Mouse (Mus musculus) MEL (cell line): ENCODE data around the gene Pvr. TPM values are rescaled to one million over a fixed set of nuclear protein-coding genes. Genes with fewer than 3 reads are reported as not detected.

Experiments used
- DNase-seq: peaks from one replicate; pipeline ENCODE4 v3.0.0; 2011; ENCODE audit warnings: low read depth, low spot score
- H3K27ac ChIP-seq: 2 replicates; pipeline ENCODE4 v1.5.1; 2012; ENCODE audit warnings: low read depth, mild to moderate bottlenecking, control low read depth, low read length, moderate library complexity; ENCODE audit not compliant: control insufficient read depth
- H3K27me3 ChIP-seq, 2 experiments: fragments of 150-350 bp in 1 of 2; sonication (generic) in 1 of 2; 2 replicates each; pipeline ENCODE4 v1.6.1; 2012; ENCODE audit warnings: low read length in 2 of 2, mild to moderate bottlenecking in 2 of 2, improper control_type of control experiment in 1 of 2, moderate library complexity in 1 of 2; ENCODE audit not compliant: insufficient read depth in 2 of 2, control insufficient read depth in 1 of 2
- H3K36me3 ChIP-seq, 2 experiments: 2 replicates each; pipeline ENCODE4 v1.6.1; 2012 to 2014; ENCODE audit warnings: low read length in 2 of 2, improper control_type of control experiment in 1 of 2, inconsistent platforms in 1 of 2, mild to moderate bottlenecking in 1 of 2; ENCODE audit not compliant: insufficient read depth in 2 of 2, control insufficient read depth in 1 of 2
- H3K4me1 ChIP-seq, 2 experiments: fragments of 150-350 bp in 1 of 2; sonication (generic) in 1 of 2; 2 replicates each; pipeline ENCODE4 v1.6.1; 2012; ENCODE audit warnings: low read length in 2 of 2, improper control_type of control experiment in 1 of 2, mild to moderate bottlenecking in 1 of 2; ENCODE audit not compliant: insufficient read depth in 2 of 2, control insufficient read depth in 1 of 2
- H3K4me3 ChIP-seq, 2 experiments: fragments of 150-350 bp in 1 of 2; sonication (generic) in 1 of 2; 2 replicates each; pipeline ENCODE4 v1.5.1; 2012; ENCODE audit warnings: low read depth in 2 of 2, low read length in 2 of 2, mild to moderate bottlenecking in 2 of 2, moderate library complexity in 2 of 2, control low read depth in 1 of 2, improper control_type of control experiment in 1 of 2; ENCODE audit not compliant: control insufficient read depth in 1 of 2, insufficient read depth in 1 of 2
- H3K79me2 ChIP-seq: 2 replicates; pipeline ENCODE4 v1.6.1; 2012; ENCODE audit warnings: mild to moderate bottlenecking, low read length, moderate library complexity; ENCODE audit not compliant: control insufficient read depth, poor library complexity, insufficient read depth
- H3K9ac ChIP-seq: 2 replicates; pipeline ENCODE4 v1.6.1; 2012; ENCODE audit warnings: low read depth, mild to moderate bottlenecking, control low read depth, low read length, moderate library complexity; ENCODE audit not compliant: control insufficient read depth, poor library complexity, severe bottlenecking
- H3K9me3 ChIP-seq: fragments of 150-350 bp; sonication (generic); replicated peaks from 2 replicates; pipeline ENCODE4 v1.6.1; 2012; ENCODE audit warnings: mild to moderate bottlenecking, low read length, improper control_type of control experiment, moderate library complexity; ENCODE audit not compliant: insufficient read depth
- BHLHE40 ChIP-seq: IDR thresholded peaks from 2 replicates; pipeline ENCODE4 v1.6.1; 2012; ENCODE audit warnings: low read depth, mild to moderate bottlenecking, inconsistent platforms, low read length, improper control_type of control experiment, borderline replicate concordance
- CHD1 ChIP-seq: IDR thresholded peaks from 2 replicates; pipeline ENCODE4 v1.6.1; 2012; ENCODE audit warnings: low read depth, mild to moderate bottlenecking, inconsistent platforms, low read length, improper control_type of control experiment
- CTCF ChIP-seq, 3 experiments: IDR thresholded peaks in 2 of 3; conservative IDR thresholded peaks in 1 of 3; 2 replicates each; pipeline ENCODE4 v1.5.1; 2011 to 2012; ENCODE audit warnings: low read length in 3 of 3, low read depth in 2 of 3, mild to moderate bottlenecking in 2 of 3, improper control_type of control experiment in 1 of 3, inconsistent platforms in 1 of 3, mixed read lengths in 1 of 3, moderate library complexity in 1 of 3; ENCODE audit not compliant: control insufficient read depth in 1 of 3, insufficient read depth in 1 of 3, poor library complexity in 1 of 3, severe bottlenecking in 1 of 3
- E2F4 ChIP-seq: IDR thresholded peaks from 2 replicates; pipeline ENCODE4 v1.6.1; 2011; ENCODE audit warnings: low read depth, low read length, improper control_type of control experiment, borderline replicate concordance
- ELF1 ChIP-seq: IDR thresholded peaks from 2 replicates; pipeline ENCODE4 v1.6.1; 2014; ENCODE audit warnings: low read depth, mild to moderate bottlenecking, inconsistent platforms, low read length, improper control_type of control experiment, moderate library complexity
- EP300 ChIP-seq, 2 experiments: IDR thresholded peaks; 2 replicates each; pipeline ENCODE4 v1.6.1; 2011; ENCODE audit warnings: improper control_type of control experiment in 2 of 2, low read length in 2 of 2, low read depth in 1 of 2, mild to moderate bottlenecking in 1 of 2
- GABPA ChIP-seq: IDR thresholded peaks from 2 replicates; pipeline ENCODE4 v1.6.1; 2012; ENCODE audit warnings: low read depth, mild to moderate bottlenecking, inconsistent platforms, low read length, improper control_type of control experiment, moderate library complexity
- HCFC1 ChIP-seq: IDR thresholded peaks from 2 replicates; pipeline ENCODE4 v1.6.1; 2012; ENCODE audit warnings: low read depth, mild to moderate bottlenecking, inconsistent platforms, low read length, improper control_type of control experiment, moderate library complexity
- KAT2A ChIP-seq: conservative IDR thresholded peaks from 2 replicates; pipeline ENCODE4 v1.6.1; 2012; ENCODE audit warnings: low read depth, low read length, improper control_type of control experiment, inconsistent platforms
- MAFK ChIP-seq: IDR thresholded peaks from 2 replicates; pipeline ENCODE4 v1.6.1; 2011; ENCODE audit warnings: low read depth, mild to moderate bottlenecking, low read length, improper control_type of control experiment, borderline replicate concordance
- MXI1 ChIP-seq: IDR thresholded peaks from 2 replicates; pipeline ENCODE4 v1.6.1; 2011; ENCODE audit warnings: mild to moderate bottlenecking, low read depth, low read length, improper control_type of control experiment
- MYB ChIP-seq: IDR thresholded peaks from 2 replicates; pipeline ENCODE4 v1.6.1; 2011; ENCODE audit warnings: mild to moderate bottlenecking, low read depth, low read length, improper control_type of control experiment
- NELFE ChIP-seq: IDR thresholded peaks from 2 replicates; pipeline ENCODE4 v1.6.1; 2011; ENCODE audit warnings: low read depth, low read length, improper control_type of control experiment
- RAD21 ChIP-seq: IDR thresholded peaks from 2 replicates; pipeline ENCODE4 v1.6.1; 2011; ENCODE audit warnings: mild to moderate bottlenecking, low read depth, low read length, improper control_type of control experiment
- RCOR1 ChIP-seq: IDR thresholded peaks from 2 replicates; pipeline ENCODE4 v1.6.1; 2012; ENCODE audit warnings: low read depth, mild to moderate bottlenecking, inconsistent platforms, low read length, improper control_type of control experiment
- SMC3 ChIP-seq: IDR thresholded peaks from 2 replicates; pipeline ENCODE4 v1.6.1; 2011; ENCODE audit warnings: low read depth, low read length, improper control_type of control experiment
- TAL1 ChIP-seq: IDR thresholded peaks from 2 replicates; pipeline ENCODE4 v1.6.1; 2012; ENCODE audit warnings: mild to moderate bottlenecking, inconsistent platforms, low read length, moderate library complexity, mixed read lengths
- TBP ChIP-seq: IDR thresholded peaks from 2 replicates; pipeline ENCODE4 v1.8.0; 2011; ENCODE audit warnings: low read depth, low read length, improper control_type of control experiment
- TCF12 ChIP-seq: IDR thresholded peaks from 2 replicates; pipeline ENCODE4 v1.6.1; 2014; ENCODE audit warnings: low read depth, mild to moderate bottlenecking, inconsistent platforms, low read length, improper control_type of control experiment, moderate library complexity
- USF1 ChIP-seq: IDR thresholded peaks from 2 replicates; pipeline ENCODE4 v1.6.1; 2014; ENCODE audit warnings: low read depth, mild to moderate bottlenecking, inconsistent platforms, low read length, improper control_type of control experiment, moderate library complexity
- USF2 ChIP-seq, 2 experiments: IDR thresholded peaks; 2 replicates each; pipeline ENCODE4 v1.6.1; 2011 to 2012; ENCODE audit warnings: improper control_type of control experiment in 2 of 2, low read length in 2 of 2, borderline replicate concordance in 1 of 2, inconsistent platforms in 1 of 2, low read depth in 1 of 2, mild to moderate bottlenecking in 1 of 2; ENCODE audit not compliant: insufficient read depth in 1 of 2
- ZC3H11A ChIP-seq: IDR thresholded peaks from 2 replicates; pipeline ENCODE4 v1.6.1; 2012; ENCODE audit warnings: low read depth, mild to moderate bottlenecking, inconsistent platforms, low read length, improper control_type of control experiment
- ZKSCAN1 ChIP-seq: IDR thresholded peaks from 2 replicates; pipeline ENCODE4 v1.6.1; 2012; ENCODE audit warnings: low read depth, mild to moderate bottlenecking, inconsistent platforms, low read length, improper control_type of control experiment, moderate library complexity
- ZMIZ1 ChIP-seq: IDR thresholded peaks from 2 replicates; pipeline ENCODE4 v1.6.1; 2012; ENCODE audit warnings: low read depth, mild to moderate bottlenecking, inconsistent platforms, low read length, improper control_type of control experiment, moderate library complexity
- polyA plus RNA-seq, 2 experiments: library from polyadenylated mRNA; stranded (reverse) in 1 of 2; unstranded in 1 of 2; fragments of >175 nt in 1 of 2; fragments of >200 nt in 1 of 2; gene quantifications; 2 replicates each; pipeline versions ENCODE4 v1.2.1 to v1.2.4; 2012; ENCODE audit warnings: low replicate concordance in 2 of 2, low read depth in 1 of 2; ENCODE audit not compliant: insufficient read length in 2 of 2, insufficient read depth in 1 of 2, missing spikeins in 1 of 2
- total RNA-seq: library from RNA; depleted of rRNA; stranded (reverse); fragments of 300-350 nt; gene quantifications from 2 replicates; pipeline ENCODE4 v1.2.3, GENCODE M21; 2012

Pvr gene
- total and polyA plus RNA-seq, 3 experiments: not detected

GRCm38 (mm10) chr7:19911292-19911658 is 9.7 kb downstream of the Pvr start:
- Histone ChIP-seq H3K9ac (no peak overlapping the region), H3K27ac (no peak overlapping the region), H3K36me3 (no peaks in the 10 kb centered on the region), H3K27me3 (no peaks in the 10 kb centered on the region; a peak in 1 of 4 replicates), H3K79me2 (no peaks in the 10 kb centered on the region), H3K9me3 (no peaks in the 10 kb centered on the region), H3K4me1 (no peaks in the 10 kb centered on the region), H3K4me3 (no peak overlapping the region)
- DNase-seq: no peak
- TF ChIP-seq USF2 (IDR thresholded peaks at IDR 0.05; ENCODE audit: borderline replicate concordance in 1 of 2, insufficient read depth in 1 of 2, low read depth in 1 of 2, low read length in 2 of 2): no peak
- no peak for TF ChIP-seq MYB
- no peak for TF ChIP-seq TAL1
- no peak for TF ChIP-seq SMC3
- TF ChIP-seq ZMIZ1: no peak

- TF ChIP-seq CTCF (IDR thresholded peaks at IDR 0.05 in 2 of 3, conservative IDR thresholded peaks at IDR 0.05 in 1 of 3; ENCODE audit: control insufficient read depth in 1 of 3, insufficient read depth in 1 of 3, low read depth in 2 of 3, low read length in 3 of 3, poor library complexity in 1 of 3, severe bottlenecking in 1 of 3) (peak; percentile 80 to 97 (median 83)), SMC3 (peak; percentile 93), RCOR1 (no peak), ZC3H11A (peak; percentile 52), EP300 (IDR thresholded peaks at IDR 0.05; ENCODE audit: low read depth in 1 of 2, low read length in 2 of 2) (no peak), RAD21 (peak; percentile 60)
- Histone ChIP-seq H3K4me1 (no peaks in the 10 kb centered on the region), H3K4me3 (no peak overlapping the region), H3K27ac (no peak overlapping the region), H3K36me3 (no peaks in the 10 kb centered on the region), H3K9me3 (no peaks in the 10 kb centered on the region), H3K27me3 (no peaks in the 10 kb centered on the region; a peak in 1 of 4 replicates), H3K79me2 (no peaks in the 10 kb centered on the region), H3K9ac (no peak overlapping the region)
- peak; percentile 64 for DNase-seq
These were observed 10.3 kb downstream of the Pvr start for GRCm38 (mm10) chr7:19910421-19911291.

GRCm38 (mm10) chr7:19889881-19890280 is 31.1 kb downstream of the Pvr start:
- Histone ChIP-seq H3K9ac (no peak overlapping the region), H3K27ac (no peak overlapping the region), H3K4me3 (no peak overlapping the region), H3K9me3 (no peaks in the 10 kb centered on the region), H3K36me3 (no peaks in the 10 kb centered on the region), H3K4me1 (no peaks in the 10 kb centered on the region), H3K79me2 (no peaks in the 10 kb centered on the region), H3K27me3 (no peaks in the 10 kb centered on the region; a peak in 1 of 4 replicates)
- DNase-seq: peak; percentile 73
- TF ChIP-seq USF1: no peak
- TF ChIP-seq MXI1: no peak
- TF ChIP-seq EP300 (IDR thresholded peaks at IDR 0.05; ENCODE audit: low read depth in 1 of 2, low read length in 2 of 2): no peak
- peak; percentile 56 for TF ChIP-seq SMC3
- no peak for TF ChIP-seq CHD1
- TF ChIP-seq HCFC1: no peak
- no peak for TF ChIP-seq ZKSCAN1
- TF ChIP-seq KAT2A: no peak
- no peak for TF ChIP-seq BHLHE40
- no peak for TF ChIP-seq E2F4
- no peak for TF ChIP-seq GABPA
- TF ChIP-seq TBP: no peak
- no peak for TF ChIP-seq MAFK
- TF ChIP-seq ELF1: no peak
- no peak for TF ChIP-seq NELFE
- TF ChIP-seq TCF12: no peak
- peak; percentile 70 for TF ChIP-seq RAD21
